In genomic region chr1:155862967-155863366, GRCm38 (mm10) we compare ENCODE assay signal across 9 mouse cellular contexts. TPM values are rescaled to one million over a fixed set of nuclear protein-coding genes. Genes with fewer than 3 reads are reported as not detected.
DNase-seq lines count a peak whose midpoint lies in the region; ATAC-seq and TF ChIP-seq lines count a peak whose summit lies in the region.
"Had no signal": no experiment of that assay in that cellular context is flagged by ENCODE, and none has a peak within 500 bp of the region (broad histone marks: within the 10 kb centered on the region; RNA-seq: fewer than 3 reads in every experiment).

No protein-coding gene starts in this region.

- H3K27me3 ChIP-seq in heart, adult 2 months (ENCODE audit: control insufficient read depth, insufficient read depth, low read length), result no peaks in the 10 kb centered on the region
- H3K27me3 ChIP-seq in midbrain, postnatal 0 days (ENCODE audit: insufficient read depth, low read length), result no peaks in the 10 kb centered on the region
- no peaks in the 10 kb centered on the region for H3K27me3 ChIP-seq in midbrain, embryonic 10.5 days (ENCODE audit: low read depth, poor library complexity, severe bottlenecking)

- ATAC-seq in midbrain, postnatal 0 days (ENCODE audit: low FRiP score), result no peak

- peak; percentile 53 for TF ChIP-seq CTCF in heart, adult 2 months (IDR thresholded peaks at IDR 0.05)
- TF ChIP-seq CTCF in midbrain, postnatal 0 days (IDR thresholded peaks at IDR 0.05), result peak; percentile 38
- 0 out of 2 replicates have a peak, but pooled peaks have one; percentile 7 for TF ChIP-seq CTCF in cortical plate, adult 2 months (IDR thresholded peaks at IDR 0.05; ENCODE audit: extremely low read depth, insufficient read depth, low read length)

- no peak for TF ChIP-seq POLR2A in heart, adult 2 months (IDR thresholded peaks at IDR 0.05; ENCODE audit: insufficient read depth, low read depth, low read length)
- no peak for TF ChIP-seq POLR2A in cortical plate, adult 2 months (IDR thresholded peaks at IDR 0.05; ENCODE audit: extremely low read depth, insufficient read depth, low read length)

- H3K4me2 ChIP-seq in midbrain, postnatal 0 days (ENCODE audit: low read depth, low read length, poor library complexity, severe bottlenecking), result no peak overlapping the region

- peak in 1 of 2 experiments; percentile 8 for DNase-seq in heart, adult 2 months
- no peak for DNase-seq in heart, adult 8-10 months (ENCODE audit: low spot score)
- no peak for DNase-seq in midbrain, postnatal 0 days (ENCODE audit: low spot score)
- DNase-seq in midbrain, embryonic 10.5 days (ENCODE audit: low spot score), result no peak
- DNase-seq in retina, postnatal 7 days (ENCODE audit: low read depth, low spot score), result peak; percentile 19
- DNase-seq in adrenal gland, postnatal 25 days, result no peak
- DNase-seq in frontal cortex, adult 2 months (ENCODE audit: extremely low spot score in 1 of 2, low spot score in 1 of 2), result no peak
- DNase-seq: kidney, postnatal 10 days had no signal

- no peak for TF ChIP-seq EP300 in heart, adult 2 months (IDR thresholded peaks at IDR 0.05; ENCODE audit: insufficient read depth, low read depth, low read length)

- H3K79me2 ChIP-seq in heart, adult 2 months (replicated peaks; ENCODE audit: control insufficient read depth, insufficient read depth, low read length), result no peaks in the 10 kb centered on the region

- peaks cover 8% of the 10 kb centered on the region for H3K36me3 ChIP-seq in heart, adult 2 months (ENCODE audit: control insufficient read depth, insufficient read depth, low read length)
- peaks cover 56% of the 10 kb centered on the region for H3K36me3 ChIP-seq in midbrain, postnatal 0 days (ENCODE audit: insufficient read depth, low read length)
- peaks cover 94% of the 10 kb centered on the region for H3K36me3 ChIP-seq in midbrain, embryonic 10.5 days

- intact Hi-C loops in heart, adult 2 months (cut with DNase I), result loop anchor here (5.0 kb wide), 2 partner anchors 71 to 286 kb away; no protein-coding TSS in a partner anchor

- no peak overlapping the region for H3K27ac ChIP-seq in heart, adult 2 months
- no peak overlapping the region for H3K27ac ChIP-seq in midbrain, postnatal 0 days (ENCODE audit: low read depth, low read length)
- H3K27ac ChIP-seq in midbrain, embryonic 10.5 days (replicated peaks), result no peak overlapping the region
- no peak overlapping the region for H3K27ac ChIP-seq in cortical plate, adult 2 months (ENCODE audit: insufficient read depth, low read length)

- no peak overlapping the region for H3K9ac ChIP-seq in heart, adult 2 months (ENCODE audit: low read depth, low read length)
- H3K9ac ChIP-seq in midbrain, postnatal 0 days (replicated peaks; ENCODE audit: low read length, poor library complexity, severe bottlenecking), result no peak overlapping the region

- H3K4me3 ChIP-seq in heart, adult 2 months, result no peak overlapping the region
- no peak overlapping the region for H3K4me3 ChIP-seq in midbrain, postnatal 0 days (ENCODE audit: low read depth, low read length)
- H3K4me3 ChIP-seq in midbrain, embryonic 10.5 days, result no peak overlapping the region
- H3K4me3 ChIP-seq in cortical plate, adult 2 months (ENCODE audit: insufficient read depth, low read length), result no peak overlapping the region

- H3K9me3 ChIP-seq in midbrain, postnatal 0 days (ENCODE audit: low read length), result no peaks in the 10 kb centered on the region
- H3K9me3 ChIP-seq in midbrain, embryonic 10.5 days (replicated peaks), result no peaks in the 10 kb centered on the region

- 70% methylated on average over 4 of the region's 4 CpGs for WGBS in heart, adult 2 months
- 71% methylated on average over 4 of the region's 4 CpGs for WGBS in midbrain, postnatal 0 days
- 70% methylated on average over 4 of the region's 4 CpGs for WGBS in midbrain, embryonic 10.5 days

- H3K4me1 ChIP-seq in heart, adult 2 months (ENCODE audit: control insufficient read depth, insufficient read depth, low read length), result no peaks in the 10 kb centered on the region
- H3K4me1 ChIP-seq in midbrain, postnatal 0 days (ENCODE audit: insufficient read depth, low read length), result no peaks in the 10 kb centered on the region
- no peaks in the 10 kb centered on the region for H3K4me1 ChIP-seq in midbrain, embryonic 10.5 days
- no peaks in the 10 kb centered on the region for H3K4me1 ChIP-seq in cortical plate, adult 2 months (ENCODE audit: control insufficient read depth, insufficient read depth, low read length)

RNA-seq across cellular contexts. Expression of gene Qsox1, which starts 50.3 kb away (rescaled TPM):
- total RNA-seq in heart, adult 2 months (2021), result 10 to 100 TPM; 33.3 to 35.9 TPM
- 45.7 and 48.6 TPM in 2 replicates for polyA plus RNA-seq in heart, adult 2 months (2012; rRNA removed)
- total RNA-seq in heart, adult 8-10 months (2022), result 10 to 100 TPM; 31.0 to 36.3 (median 34.5) TPM
- 31.7 and 32.7 TPM in 2 replicates for total RNA-seq in midbrain, postnatal 0 days (2014; rRNA removed)
- 21.3 and 23.0 TPM in 2 replicates for polyA plus RNA-seq in midbrain, postnatal 0 days (2015; fragmentation: Nextera tagmentation; extraction: Ambion mirVana)
- polyA plus RNA-seq in midbrain, embryonic 10.5 days (2016; fragmentation: Nextera tagmentation; extraction: Ambion mirVana), result 18.0 and 24.2 TPM in 2 replicates
- polyA plus RNA-seq in cortical plate, adult 2 months (2012; rRNA removed), result 33.5 and 34.6 TPM in 2 replicates
- 48.4 and 48.8 TPM in 2 replicates for total RNA-seq in adrenal gland, postnatal 25 days (2021)
- 27.5 and 29.6 TPM in 2 replicates for polyA plus RNA-seq in frontal cortex, adult 2 months (2012; rRNA removed)
